Mouse (Mus musculus) testis, adult 2 months (tissue): ENCODE results near the gene Jup. TPM values are rescaled to one million over a fixed set of nuclear protein-coding genes. Genes with fewer than 3 reads are reported as not detected.

ENCODE experiments used
- H3K27ac ChIP-seq: fragments of 200-500 bp; 2 replicates; pipeline ENCODE4 v1.5.1; 2012; ENCODE audit warnings: low read depth, low read length; ENCODE audit not compliant: control insufficient read depth, insufficient read depth
- H3K27me3 ChIP-seq: fragments of 200-500 bp; 2 replicates; pipeline ENCODE4 v1.6.1; 2012; ENCODE audit warnings: mild to moderate bottlenecking, low read length, moderate library complexity; ENCODE audit not compliant: control insufficient read depth, insufficient read depth
- H3K36me3 ChIP-seq: fragments of 200-500 bp; 2 replicates; pipeline ENCODE4 v1.6.1; 2012; ENCODE audit warnings: mild to moderate bottlenecking, low read length; ENCODE audit not compliant: control insufficient read depth, insufficient read depth
- H3K4me1 ChIP-seq: fragments of 200-500 bp; 2 replicates; pipeline ENCODE4 v1.6.1; 2012; ENCODE audit warnings: low read length; ENCODE audit not compliant: control insufficient read depth, insufficient read depth
- H3K4me3 ChIP-seq: fragments of 200-500 bp; 2 replicates; pipeline ENCODE4 v1.5.1; 2012; ENCODE audit warnings: low read depth, mild to moderate bottlenecking, low read length, moderate library complexity, mixed read lengths; ENCODE audit not compliant: control insufficient read depth
- CTCF ChIP-seq: fragments of 200-500 bp; IDR thresholded peaks from 2 replicates; pipeline ENCODE4 v1.5.1; 2012; ENCODE audit warnings: low read depth, mild to moderate bottlenecking, inconsistent platforms, low read length, moderate library complexity; ENCODE audit not compliant: control insufficient read depth, insufficient read depth, insufficient replicate concordance
- POLR2A ChIP-seq: fragments of 200-500 bp; IDR thresholded peaks from 2 replicates; pipeline ENCODE4 v1.6.1; 2012; ENCODE audit warnings: low read depth, mild to moderate bottlenecking, inconsistent platforms, low read length, moderate library complexity; ENCODE audit not compliant: control insufficient read depth
- polyA plus RNA-seq: library from polyadenylated mRNA; depleted of rRNA; stranded (reverse); fragments of >200 nt; gene quantifications from 2 replicates; pipeline ENCODE4 v1.2.3, GENCODE M21; 2012; rRNA removed

Jup gene
- polyA plus RNA-seq, 1 experiment = 103 TPM

GRCm38 (mm10) chr11:100320172-100320630, 77.4 kb downstream of the Jup start:
- no peaks in the 10 kb centered on the region for H3K27me3 ChIP-seq
- peaks cover 4% of the 10 kb centered on the region for H3K4me1 ChIP-seq
- TF ChIP-seq CTCF = no peak
- peak; percentile 73 for TF ChIP-seq POLR2A
- H3K36me3 ChIP-seq = no peaks in the 10 kb centered on the region
- H3K27ac ChIP-seq = peak overlapping the region; percentile 68
- peak overlapping the region; percentile 90 for H3K4me3 ChIP-seq

- peaks cover 4% of the 10 kb centered on the region for H3K4me1 ChIP-seq
- TF ChIP-seq POLR2A (peak; percentile 78), CTCF (no peak)
- no peaks in the 10 kb centered on the region for H3K27me3 ChIP-seq
- no peaks in the 10 kb centered on the region for H3K36me3 ChIP-seq
- peak within 1 kb of the TSS; percentile 90 for H3K4me3 ChIP-seq
- H3K27ac ChIP-seq = peak within 1 kb of the TSS; percentile 78
Measured at GRCm38 (mm10) chr11:100319492-100320171, 77.9 kb downstream of the Jup start, which contains the start of gene Eif1. Gene Eif1 (plus strand): TSS chr11:100319885.

Other genes starting within 250 kb of the Jup start
- 0.75 and 10.1 TPM in 2 replicates for gene Krt19, start 249.1 kb downstream of the Jup start, polyA plus RNA-seq
- not detected in 2 replicates for gene Krt9, start 204.5 kb downstream of the Jup start, polyA plus RNA-seq
- 1.2 TPM in 1 of 2 replicates, not detected in the other for gene Krt14, start 190.2 kb downstream of the Jup start, polyA plus RNA-seq
- gene Krt16, start 148.9 kb downstream of the Jup start, polyA plus RNA-seq = not detected in 2 replicates
- not detected in 2 replicates for gene Krt17, start 136.7 kb downstream of the Jup start, polyA plus RNA-seq
- not detected in 2 replicates for gene Krt42, start 127.9 kb downstream of the Jup start, polyA plus RNA-seq
- gene Eif1, start 77.9 kb downstream of the Jup start, polyA plus RNA-seq = 260 and 396 TPM in 2 replicates
- 0.43 TPM in 1 of 2 replicates, not detected in the other for gene Gast, start 63.4 kb downstream of the Jup start, polyA plus RNA-seq
- gene Hap1, start 41.6 kb downstream of the Jup start, polyA plus RNA-seq = 35.2 and 41.9 TPM in 2 replicates
- 8.5 and 9.0 TPM in 2 replicates for gene P3h4, start 17.1 kb upstream of the Jup start, polyA plus RNA-seq
- gene Fkbp10, start 17.9 kb upstream of the Jup start, polyA plus RNA-seq = 6.6 and 7.7 TPM in 2 replicates
- gene Nt5c3b, start 44.0 kb upstream of the Jup start, polyA plus RNA-seq = 145 and 152 TPM in 2 replicates
- gene Klhl10, start 44.2 kb upstream of the Jup start, polyA plus RNA-seq = 422 and 444 TPM in 2 replicates
- 10.2 and 11.2 TPM in 2 replicates for gene Klhl11, start 75.0 kb upstream of the Jup start, polyA plus RNA-seq
- gene Acly, start 130.2 kb upstream of the Jup start, polyA plus RNA-seq = 24.7 and 30.4 TPM in 2 replicates
- 70.4 and 74.1 TPM in 2 replicates for gene Ttc25, start 147.8 kb upstream of the Jup start, polyA plus RNA-seq
- 3.3 and 3.7 TPM in 2 replicates for gene Cnp, start 177.1 kb upstream of the Jup start, polyA plus RNA-seq
- 245 and 266 TPM in 2 replicates for gene Nkiras2, start 221.5 kb upstream of the Jup start, polyA plus RNA-seq
- 104 and 150 TPM in 2 replicates for gene Dnajc7, start 222.4 kb upstream of the Jup start, polyA plus RNA-seq